Mouse (Mus musculus) C2C12 (cell line): ENCODE results near the gene Cops2.

Experiments used
- CEBPB ChIP-seq: IDR thresholded peaks from one replicate; pipeline ENCODE4 v1.6.1; 2011; ENCODE audit warnings: low read depth, mild to moderate bottlenecking, control low read depth, moderate library complexity
- CTCF ChIP-seq: IDR thresholded peaks from one replicate; pipeline ENCODE4 v1.5.1; 2011; ENCODE audit not compliant: control insufficient read depth, insufficient read depth, insufficient read length
- FOSL1 ChIP-seq: IDR thresholded peaks from one replicate; pipeline ENCODE4 v1.8.0; 2011; ENCODE audit warnings: mild to moderate bottlenecking, low read length; ENCODE audit not compliant: poor library complexity, insufficient read depth, severe bottlenecking
- MAX ChIP-seq: IDR thresholded peaks from one replicate; pipeline ENCODE4 v1.6.1; 2011; ENCODE audit warnings: mild to moderate bottlenecking, control low read depth
- MYOD1 ChIP-seq: IDR thresholded peaks from one replicate; pipeline ENCODE4 v1.6.1; 2011; ENCODE audit warnings: low read depth; ENCODE audit not compliant: control insufficient read depth, insufficient read length
- MYOG ChIP-seq: IDR thresholded peaks from one replicate; pipeline ENCODE4 v1.6.1; 2011; ENCODE audit not compliant: control insufficient read depth, insufficient read length; ENCODE audit errors: extremely low read depth
- USF1 ChIP-seq: IDR thresholded peaks from one replicate; pipeline ENCODE4 v1.6.1; 2011; ENCODE audit warnings: low read depth, mild to moderate bottlenecking, control low read depth, moderate library complexity

DNA sequence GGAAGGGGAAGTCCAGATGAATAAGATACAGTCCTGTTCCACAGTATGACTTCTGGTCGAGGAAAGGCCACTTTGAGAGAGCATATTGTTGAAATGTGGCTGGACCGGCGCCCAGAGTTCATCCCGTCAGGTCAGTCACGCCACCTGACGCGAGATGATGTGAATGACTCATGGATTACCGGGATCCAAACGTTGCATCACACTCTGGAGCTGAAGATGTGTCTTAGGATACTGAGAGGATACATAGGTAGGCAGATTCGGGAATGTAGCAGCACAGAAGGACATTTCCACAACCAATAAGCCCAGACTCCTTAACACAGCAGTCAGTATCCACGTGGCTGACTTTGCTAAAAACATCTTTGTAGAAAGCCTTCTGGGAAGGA is 66.1 kb downstream of the Cops2 start:
- TF ChIP-seq CTCF (no peak), MYOD1 (no peak), USF1 (no peak), MYOG (no peak), MAX (no peak), FOSL1 (no peak), CEBPB (peak; percentile 91)
